Mouse (Mus musculus) olfactory bulb, adult 2 months (tissue): ENCODE measurements around the gene Tulp2.

Source experiments
- CTCF ChIP-seq: fragments of 200-500 bp; IDR thresholded peaks from 2 replicates; pipeline ENCODE4 v1.5.1; 2012; ENCODE audit warnings: low read depth, mild to moderate bottlenecking, low read length, moderate library complexity; ENCODE audit not compliant: insufficient read depth
- POLR2A ChIP-seq: fragments of 200-500 bp; IDR thresholded peaks from 2 replicates; pipeline ENCODE4 v1.6.1; 2012; ENCODE audit warnings: mild to moderate bottlenecking, low read depth, low read length, moderate library complexity; ENCODE audit not compliant: insufficient read depth

GRCm38 (mm10) chr7:45498427-45498826 lies 16.8 kb downstream of the Tulp2 start:
- no peak for TF ChIP-seq CTCF
- no peak for TF ChIP-seq POLR2A
